Mouse (Mus musculus) E14TG2a.4 (cell line): ENCODE measurements around the gene Drg2.
A peak's percentile ranks its signal among the peaks of the same experiment; 100 is the strongest.

Source experiments
- CTCF ChIP-seq: conservative IDR thresholded peaks from 2 replicates; pipeline ENCODE4 v1.5.1; 2014; ENCODE audit warnings: low read length
- NANOG ChIP-seq: IDR thresholded peaks from 2 replicates; pipeline ENCODE4 v1.6.1; 2014; ENCODE audit warnings: borderline replicate concordance, low read length, mixed read lengths
- POU5F1 ChIP-seq: IDR thresholded peaks from 2 replicates; pipeline ENCODE4 v1.6.1; 2014; ENCODE audit warnings: low read length, borderline replicate concordance

- no peak for TF ChIP-seq CTCF
- peak; percentile 3; the same call in 1 of the 2 replicates for TF ChIP-seq NANOG
- TF ChIP-seq POU5F1, result no peak
These were observed 14.2 kb upstream of the Drg2 start for GRCm38 (mm10) chr11:60440176-60440575.
